Mouse (Mus musculus) MEL (cell line): Measurements from ENCODE around the gene Dguok.

Experiments used
- CTCF ChIP-seq, 3 experiments: IDR thresholded peaks in 2 of 3; conservative IDR thresholded peaks in 1 of 3; 2 replicates each; pipeline ENCODE4 v1.5.1; 2011 to 2012; ENCODE audit warnings: low read length in 3 of 3, low read depth in 2 of 3, mild to moderate bottlenecking in 2 of 3, improper control_type of control experiment in 1 of 3, inconsistent platforms in 1 of 3, mixed read lengths in 1 of 3, moderate library complexity in 1 of 3; ENCODE audit not compliant: control insufficient read depth in 1 of 3, insufficient read depth in 1 of 3, poor library complexity in 1 of 3, severe bottlenecking in 1 of 3
- GATA1 ChIP-seq: IDR thresholded peaks from 2 replicates; pipeline ENCODE4 v1.6.1; 2011; ENCODE audit warnings: low read depth, low read length, improper control_type of control experiment
- MXI1 ChIP-seq: IDR thresholded peaks from 2 replicates; pipeline ENCODE4 v1.6.1; 2011; ENCODE audit warnings: mild to moderate bottlenecking, low read depth, low read length, improper control_type of control experiment
- POLR2A ChIP-seq, 2 experiments: IDR thresholded peaks; 2 replicates each; pipeline ENCODE4 v1.6.1; 2011 to 2012; ENCODE audit warnings: low read length in 2 of 2, mild to moderate bottlenecking in 2 of 2, control low read depth in 1 of 2, improper control_type of control experiment in 1 of 2, low read depth in 1 of 2, moderate library complexity in 1 of 2; ENCODE audit not compliant: control insufficient read depth in 1 of 2, insufficient read depth in 1 of 2, poor library complexity in 1 of 2
- TBP ChIP-seq: IDR thresholded peaks from 2 replicates; pipeline ENCODE4 v1.8.0; 2011; ENCODE audit warnings: low read depth, low read length, improper control_type of control experiment

DNA sequence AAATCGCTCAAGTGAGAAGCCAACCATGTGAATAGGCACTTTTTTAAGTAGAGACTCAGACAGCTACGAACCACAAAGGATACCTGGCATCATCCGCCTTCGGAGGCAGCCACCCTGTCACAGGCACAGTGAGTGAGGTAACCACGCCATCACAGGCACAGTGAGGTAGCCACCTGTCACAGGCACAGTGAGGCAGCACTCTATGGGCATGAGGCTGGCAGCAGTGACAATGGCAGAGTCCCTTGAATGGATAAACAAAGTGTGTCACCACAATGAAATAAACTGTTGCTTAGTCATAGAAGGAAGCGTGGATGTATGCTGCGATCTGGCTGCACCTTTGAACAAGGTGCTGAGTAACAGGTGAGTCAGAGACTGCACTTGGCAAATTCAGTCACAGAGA is 28.1 kb downstream of the Dguok start:
- TF ChIP-seq GATA1: no peak
- no peak for TF ChIP-seq POLR2A (IDR thresholded peaks at IDR 0.05; ENCODE audit: control insufficient read depth in 1 of 2, insufficient read depth in 1 of 2, low read depth in 1 of 2, low read length in 2 of 2, poor library complexity in 1 of 2)
- no peak for TF ChIP-seq TBP
- TF ChIP-seq CTCF (IDR thresholded peaks at IDR 0.05 in 2 of 3, conservative IDR thresholded peaks at IDR 0.05 in 1 of 3; ENCODE audit: control insufficient read depth in 1 of 3, insufficient read depth in 1 of 3, low read depth in 2 of 3, low read length in 3 of 3, poor library complexity in 1 of 3, severe bottlenecking in 1 of 3): no peak
- TF ChIP-seq MXI1: no peak
